Mouse (Mus musculus): ENCODE data around the gene Eno1.

The Eno1 gene

GRCm38 (mm10) chr4:150281018-150281761 lies 44.7 kb downstream of the Eno1 start, which contains the start of gene Rere:
Gene Rere (plus strand): TSS chr4:150281646.
- under 1% methylated on average over 59 of the region's 60 CpGs for WGBS

- under 1% methylated on average over 50 of the region's 50 CpGs for WGBS
These were observed 45.5 kb downstream of the Eno1 start for GRCm38 (mm10) chr4:150281891-150282630.

GRCm38 (mm10) chr4:150282631-150283334 lies 46.3 kb downstream of the Eno1 start:
- WGBS, result 6% methylated on average over 5 of the region's 5 CpGs

- WGBS, result 18% methylated on average over 2 of the region's 2 CpGs
These were observed 46.8 kb downstream of the Eno1 start for GRCm38 (mm10) chr4:150283335-150283638.

- 23% methylated on average over 6 of the region's 6 CpGs for WGBS
These were observed 47.5 kb downstream of the Eno1 start for GRCm38 (mm10) chr4:150283993-150284392.

- WGBS, result 76% methylated on average over 8 of the region's 8 CpGs
These were observed 50.5 kb downstream of the Eno1 start for GRCm38 (mm10) chr4:150286980-150287379.

- 86% methylated on average over 1 of the region's 1 CpGs for WGBS
These were observed 50.9 kb downstream of the Eno1 start for GRCm38 (mm10) chr4:150287463-150287862.

GRCm38 (mm10) chr4:150291900-150292299 lies 55.4 kb downstream of the Eno1 start:
- WGBS, result 96% methylated on average over 3 of the region's 3 CpGs

GRCm38 (mm10) chr4:150294870-150295269 lies 58.3 kb downstream of the Eno1 start:
- WGBS, result 97% methylated on average over 7 of the region's 7 CpGs

GRCm38 (mm10) chr4:150295966-150296365 lies 59.4 kb downstream of the Eno1 start:
- WGBS, result 97% methylated on average over 7 of the region's 7 CpGs

Data from cerebral cortex, adult 2 months (tissue).